Mouse (Mus musculus): ENCODE results near the gene Tk1.
"Not testable (repeated sequence)": the region's sequence is repeated elsewhere in the genome, so short reads cannot be mapped to it uniquely, and the experiment has no call there.

GRCm38 (mm10) chr11:117815850-117816249, 10.0 kb downstream of the Tk1 start:
- not testable (repeated sequence) for TF ChIP-seq MYOD1 (IDR thresholded peaks at IDR 0.05; ENCODE audit: control insufficient read depth in 1 of 3, insufficient read length in 2 of 3, low read depth in 2 of 3); POLR2A (IDR thresholded peaks at IDR 0.05; ENCODE audit: insufficient read length, low read depth); CEBPB (IDR thresholded peaks at IDR 0.05; ENCODE audit: insufficient read depth, poor library complexity, severe bottlenecking); MAX (IDR thresholded peaks at IDR 0.05; ENCODE audit: low read depth)
